ENCODE assay signal across 12 mouse cellular contexts in genomic region chr7:55995013-55995412, GRCm38 (mm10). TPM values are rescaled to one million over a fixed set of nuclear protein-coding genes. Genes with fewer than 3 reads are reported as not detected.
A peak's percentile ranks its signal among the peaks of the same experiment; 100 is the strongest.
DNase-seq lines count a peak whose midpoint lies in the region; ATAC-seq lines count a peak whose summit lies in the region.
"Had no signal": no experiment of that assay in that cellular context is flagged by ENCODE, and none has a peak within 500 bp of the region (broad histone marks: within the 10 kb centered on the region; RNA-seq: fewer than 3 reads in every experiment).

No protein-coding gene starts in this region.

- peaks cover 4% of the 10 kb centered on the region; the same call in 1 of the 2 replicates for H3K4me1 ChIP-seq in embryonic facial prominence, embryonic 13.5 days
- H3K4me1 ChIP-seq in embryonic facial prominence, embryonic 10.5 days: peaks cover 6% of the 10 kb centered on the region
- H3K4me1 ChIP-seq in neural tube, embryonic 14.5 days (ENCODE audit: control insufficient read depth, insufficient read depth, low read length): 0 out of 2 replicates have a peak, but pooled peaks cover 3% of the 10 kb centered on the region

- H3K4me3 ChIP-seq in embryonic facial prominence, embryonic 13.5 days: no peak overlapping the region
- H3K4me3 ChIP-seq in embryonic facial prominence, embryonic 10.5 days: no peak overlapping the region
- no peak overlapping the region for H3K4me3 ChIP-seq in neural tube, embryonic 14.5 days (ENCODE audit: low read depth, low read length)

- WGBS in embryonic facial prominence, embryonic 13.5 days: 50% methylated on average over 4 of the region's 4 CpGs
- WGBS in embryonic facial prominence, embryonic 10.5 days: 70% methylated on average over 4 of the region's 4 CpGs
- 40% methylated on average over 4 of the region's 4 CpGs for WGBS in neural tube, embryonic 14.5 days

- H3K27me3 ChIP-seq in embryonic facial prominence, embryonic 13.5 days: no peaks in the 10 kb centered on the region
- no peaks in the 10 kb centered on the region for H3K27me3 ChIP-seq in embryonic facial prominence, embryonic 10.5 days (replicated peaks; ENCODE audit: low read depth, poor library complexity, severe bottlenecking)
- H3K27me3 ChIP-seq in neural tube, embryonic 14.5 days (ENCODE audit: control insufficient read depth, insufficient read depth, low read length): no peaks in the 10 kb centered on the region

- peak; percentile 26; the same call in 1 of the 2 replicates for ATAC-seq in embryonic facial prominence, embryonic 13.5 days (ENCODE audit: insufficient number of reproducible peaks, insufficient read depth, low FRiP score, low TSS enrichment, low read depth)
- ATAC-seq in neural tube, embryonic 14.5 days (ENCODE audit: low read depth): peak; percentile 73; the same call in 1 of the 2 replicates

- no peaks in the 10 kb centered on the region for H3K36me3 ChIP-seq in embryonic facial prominence, embryonic 13.5 days
- H3K36me3 ChIP-seq in embryonic facial prominence, embryonic 10.5 days (replicated peaks): no peaks in the 10 kb centered on the region
- H3K36me3 ChIP-seq in neural tube, embryonic 14.5 days (ENCODE audit: control insufficient read depth, insufficient read depth, low read length): no peaks in the 10 kb centered on the region

- DNase-seq in embryonic facial prominence, embryonic 10.5 days (ENCODE audit: low spot score): no peak
- DNase-seq in right cerebral cortex, adult 18-20 months: peak; percentile 59
- DNase-seq in right cerebral cortex, postnatal 4 days: no peak
- DNase-seq in layer of hippocampus, adult 8-10 months (ENCODE audit: low spot score in 2 of 2): peak; percentile 47 to 51
- no peak for DNase-seq in urinary bladder, adult 2 months (ENCODE audit: low spot score)
- no peak for DNase-seq in cerebellum, adult 18-20 months
- DNase-seq: cerebellum, postnatal 36 days; heart, postnatal 10 days had no signal

- no peak overlapping the region for H3K9ac ChIP-seq in embryonic facial prominence, embryonic 13.5 days
- no peak overlapping the region for H3K9ac ChIP-seq in neural tube, embryonic 14.5 days (replicated peaks; ENCODE audit: low read depth, low read length)
- H3K9ac ChIP-seq: liver, embryonic 14.5 days had no signal

- H3K9me3 ChIP-seq in embryonic facial prominence, embryonic 13.5 days: no peaks in the 10 kb centered on the region
- H3K9me3 ChIP-seq in embryonic facial prominence, embryonic 10.5 days: no peaks in the 10 kb centered on the region
- H3K9me3 ChIP-seq in neural tube, embryonic 14.5 days (ENCODE audit: control insufficient read depth, low read length): no peaks in the 10 kb centered on the region

- H3K4me2 ChIP-seq in embryonic facial prominence, embryonic 13.5 days: no peak overlapping the region
- no peak overlapping the region for H3K4me2 ChIP-seq in neural tube, embryonic 14.5 days (ENCODE audit: low read depth, low read length)

- H3K27ac ChIP-seq in embryonic facial prominence, embryonic 13.5 days: no peak overlapping the region
- H3K27ac ChIP-seq in embryonic facial prominence, embryonic 10.5 days (replicated peaks): no peak overlapping the region
- no peak overlapping the region for H3K27ac ChIP-seq in neural tube, embryonic 14.5 days (ENCODE audit: low read depth, low read length)
- H3K27ac ChIP-seq: liver, embryonic 14.5 days; macrophage had no signal

RNA-seq across cellular contexts. Expression of gene Nipa1, which starts 24.7 kb away (rescaled TPM):
- 9.8 and 10.3 TPM in 2 replicates for polyA plus RNA-seq in embryonic facial prominence, embryonic 13.5 days (2015; fragmentation: Nextera tagmentation; extraction: Ambion mirVana)
- 7.4 and 7.5 TPM in 2 replicates for polyA plus RNA-seq in embryonic facial prominence, embryonic 10.5 days (2016; fragmentation: Nextera tagmentation; extraction: Ambion mirVana)
- total RNA-seq in layer of hippocampus, adult 8-10 months (2022): 10 to 100 TPM; 56.1 to 63.1 (median 61.7) TPM
- polyA plus RNA-seq in neural tube, embryonic 14.5 days (2014; fragmentation: Nextera tagmentation; extraction: Ambion mirVana): 23.6 and 23.9 TPM in 2 replicates
- 13.5 and 13.8 TPM in 2 replicates for polyA plus RNA-seq in urinary bladder, adult 2 months (2012; rRNA removed)

RNA-seq across cellular contexts. Expression of gene Nipa2, which starts 32.7 kb away (rescaled TPM):
- 41.9 and 43.1 TPM in 2 replicates for polyA plus RNA-seq in embryonic facial prominence, embryonic 13.5 days (2015; fragmentation: Nextera tagmentation; extraction: Ambion mirVana)
- 42.8 and 44.9 TPM in 2 replicates for polyA plus RNA-seq in embryonic facial prominence, embryonic 10.5 days (2016; fragmentation: Nextera tagmentation; extraction: Ambion mirVana)
- 10 to 100 TPM; 46.9 to 59.8 (median 54.4) TPM for total RNA-seq in layer of hippocampus, adult 8-10 months (2022)
- polyA plus RNA-seq in neural tube, embryonic 14.5 days (2014; fragmentation: Nextera tagmentation; extraction: Ambion mirVana): 38.5 and 47.9 TPM in 2 replicates
- polyA plus RNA-seq in urinary bladder, adult 2 months (2012; rRNA removed): 31.4 and 32.8 TPM in 2 replicates

RNA-seq across cellular contexts. Expression of gene Herc2, which starts 55.0 kb away (rescaled TPM):
- polyA plus RNA-seq in embryonic facial prominence, embryonic 13.5 days (2015; fragmentation: Nextera tagmentation; extraction: Ambion mirVana): 32.3 and 32.5 TPM in 2 replicates
- polyA plus RNA-seq in embryonic facial prominence, embryonic 10.5 days (2016; fragmentation: Nextera tagmentation; extraction: Ambion mirVana): 21.0 and 22.1 TPM in 2 replicates
- 100 to 1,000 TPM; 121 to 145 (median 135) TPM for total RNA-seq in layer of hippocampus, adult 8-10 months (2022)
- polyA plus RNA-seq in neural tube, embryonic 14.5 days (2014; fragmentation: Nextera tagmentation; extraction: Ambion mirVana): 57.2 and 66.4 TPM in 2 replicates
- polyA plus RNA-seq in urinary bladder, adult 2 months (2012; rRNA removed): 26.0 and 31.4 TPM in 2 replicates

Comparison
In these comparisons a context has a peak if more than half of its experiments do, and no peak if none do; other contexts are left out.
1. DNase-seq: peak in right cerebral cortex, adult 18-20 months (single experiment) and layer of hippocampus, adult 8-10 months (2 of 2); none in embryonic facial prominence, embryonic 10.5 days (single experiment), right cerebral cortex, postnatal 4 days (single experiment), urinary bladder, adult 2 months (single experiment) and cerebellum, adult 18-20 months (0 of 2).